Mouse (Mus musculus) lung, adult 2 months (tissue): ENCODE results near the gene Pdhx.

ENCODE experiments used
- CTCF ChIP-seq: fragments of 200-500 bp; IDR thresholded peaks from 2 replicates; pipeline ENCODE4 v1.5.1; 2011; ENCODE audit warnings: mild to moderate bottlenecking, low read length, control low read depth; ENCODE audit not compliant: insufficient read depth
- POLR2A ChIP-seq: fragments of 200-500 bp; IDR thresholded peaks from 2 replicates; pipeline ENCODE4 v1.6.1; 2011; ENCODE audit warnings: low read depth, mild to moderate bottlenecking, control low read depth, low read length, borderline replicate concordance; ENCODE audit errors: extremely low read depth

- no peak for TF ChIP-seq CTCF
- TF ChIP-seq POLR2A: no peak
Observed at GRCm38 (mm10) chr2:102972575-102972974, 100.7 kb downstream of the Pdhx start.
